Mouse (Mus musculus): ENCODE results near the gene I830077J02Rik.

- TF ChIP-seq CTCF (IDR thresholded peaks at IDR 0.05) (no peak), POLR2A (IDR thresholded peaks at IDR 0.05; ENCODE audit: insufficient read depth, low read depth, low read length) (no peak)
These were observed 4.3 kb downstream of the I830077J02Rik start for GRCm38 (mm10) chr3:105928195-105928569.
